Mouse (Mus musculus) heart, adult 2 months (tissue): ENCODE measurements around the gene Ptprn2. TPM values are rescaled to one million over a fixed set of nuclear protein-coding genes. Genes with fewer than 3 reads are reported as not detected.

Source experiments
- DNase-seq, 2 experiments: peaks; one replicate each; pipeline ENCODE4 v3.0.0; 2021
- H3K27ac ChIP-seq: fragments of 200-600 bp; 2 replicates; pipeline ENCODE4 v1.8.1; 2022
- H3K27me3 ChIP-seq: fragments of 200-500 bp; 2 replicates; pipeline ENCODE4 v1.6.1; 2012; ENCODE audit warnings: mild to moderate bottlenecking, low read length, inconsistent platforms, mixed read lengths; ENCODE audit not compliant: control insufficient read depth, insufficient read depth
- H3K36me3 ChIP-seq: fragments of 200-500 bp; 2 replicates; pipeline ENCODE4 v1.6.1; 2012; ENCODE audit warnings: low read length, inconsistent platforms; ENCODE audit not compliant: control insufficient read depth, insufficient read depth
- H3K4me1 ChIP-seq: fragments of 200-500 bp; 2 replicates; pipeline ENCODE4 v1.6.1; 2011; ENCODE audit warnings: low read length; ENCODE audit not compliant: control insufficient read depth, insufficient read depth
- H3K4me3 ChIP-seq: fragments of 200-600 bp; 2 replicates; pipeline ENCODE4 v1.8.1; 2022
- H3K79me2 ChIP-seq: fragments of 200-500 bp; replicated peaks from 2 replicates; pipeline ENCODE4 v1.6.1; 2012; ENCODE audit warnings: mild to moderate bottlenecking, inconsistent platforms, low read length, moderate library complexity, mixed read lengths; ENCODE audit not compliant: control insufficient read depth, insufficient read depth
- H3K9ac ChIP-seq: fragments of 200-500 bp; 2 replicates; pipeline ENCODE4 v1.6.1; 2012; ENCODE audit warnings: low read depth, mild to moderate bottlenecking, control low read depth, inconsistent platforms, low read length, mixed read lengths
- CTCF ChIP-seq: fragments of 200-600 bp; IDR thresholded peaks from 2 replicates; pipeline ENCODE4 v1.8.1; 2022; ENCODE audit warnings: antibody characterized with exemption, mild to moderate bottlenecking, moderate library complexity
- EP300 ChIP-seq: fragments of 200-500 bp; IDR thresholded peaks from 2 replicates; pipeline ENCODE4 v1.6.1; 2011; ENCODE audit warnings: low read depth, low read length, control low read depth; ENCODE audit not compliant: insufficient read depth
- POLR2A ChIP-seq: fragments of 200-500 bp; IDR thresholded peaks from 2 replicates; pipeline ENCODE4 v1.6.1; 2011; ENCODE audit warnings: mild to moderate bottlenecking, low read depth, low read length, control low read depth; ENCODE audit not compliant: insufficient read depth
- WGBS: fragments of 180-500 bp; shearing (Covaris S2); methylation state at CpG from one replicate; pipeline ENCODE4 v1.1.7; 2018; 5-methylcytosine and 5-hydroxymethylcytosine counted together
- intact Hi-C: fragments of 180-260 bp; cut with DNase I; formaldehyde crosslinking; loops from one replicate; pipeline ENCODE4 v1.15.1; 2025
- polyA plus RNA-seq: library from polyadenylated mRNA; depleted of rRNA; stranded (reverse); fragments of >200 nt; gene quantifications from 2 replicates; pipeline ENCODE4 v1.2.3, GENCODE M21; 2012
- total RNA-seq, 2 experiments: library from RNA; stranded (reverse); gene quantifications; 2 replicates each; pipeline ENCODE4 v1.2.3; 2021

The Ptprn2 gene
- total and polyA plus RNA-seq, 3 experiments, result 0.21 to 0.23 TPM; not detected in 1

DNA sequence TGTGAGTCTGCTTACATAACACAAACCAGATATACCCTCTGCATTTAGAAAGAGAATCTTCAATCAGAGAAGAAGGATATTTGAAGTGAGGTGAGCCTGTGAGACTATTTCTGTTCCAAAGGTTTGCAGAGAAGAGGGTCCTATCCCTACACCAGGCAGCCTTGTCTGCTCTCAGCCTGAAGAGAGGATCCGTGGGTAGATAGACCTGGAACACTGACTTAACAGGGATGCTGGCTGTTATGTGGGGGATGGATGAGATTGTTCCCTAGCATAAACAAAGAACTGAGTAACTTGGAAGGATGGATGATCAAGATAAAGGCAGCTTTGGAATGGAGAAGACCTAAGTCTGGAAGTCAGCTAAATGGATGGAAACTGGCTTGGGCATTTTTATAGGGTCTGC lies 294.9 kb downstream of the Ptprn2 start:
- H3K79me2 ChIP-seq, result no peaks in the 10 kb centered on the region
- TF ChIP-seq CTCF (no peak), EP300 (no peak), POLR2A (no peak)
- H3K4me3 ChIP-seq, result no peak overlapping the region
- no peaks in the 10 kb centered on the region for H3K4me1 ChIP-seq
- H3K36me3 ChIP-seq, result no peaks in the 10 kb centered on the region
- no peak for DNase-seq
- no peak overlapping the region for H3K27ac ChIP-seq
- intact Hi-C loops, result no loop called here
- no peak overlapping the region for H3K9ac ChIP-seq
- H3K27me3 ChIP-seq, result no peaks in the 10 kb centered on the region
- 91% methylated on average over 1 of the region's 1 CpGs for WGBS

DNA sequence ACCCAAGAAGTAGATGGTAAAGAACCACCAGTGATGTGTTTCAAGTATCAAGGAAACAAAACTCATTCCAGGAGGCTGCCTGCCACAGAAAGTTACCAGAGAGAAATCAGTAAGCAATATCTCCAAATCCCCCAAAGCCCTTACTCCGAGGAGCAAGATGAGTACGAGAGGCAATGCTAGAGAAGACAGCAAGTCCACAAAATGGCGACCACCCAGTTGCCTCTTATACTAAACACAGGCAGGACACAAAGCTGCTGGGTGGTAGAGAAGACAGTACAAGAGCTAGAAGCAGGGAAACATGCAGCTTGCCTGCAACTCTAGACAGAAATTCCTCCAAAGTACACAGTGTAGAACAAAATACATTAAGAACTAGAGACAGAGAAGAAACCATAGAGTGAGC lies 300.2 kb downstream of the Ptprn2 start:
- H3K27me3 ChIP-seq, result no peaks in the 10 kb centered on the region
- H3K79me2 ChIP-seq, result no peaks in the 10 kb centered on the region
- WGBS, result 87% methylated on average over 3 of the region's 3 CpGs
- TF ChIP-seq POLR2A (no peak), EP300 (no peak), CTCF (no peak)
- H3K9ac ChIP-seq, result no peak overlapping the region
- H3K27ac ChIP-seq, result no peak overlapping the region
- no peak overlapping the region for H3K4me3 ChIP-seq
- no peak for DNase-seq
- intact Hi-C loops, result no loop called here
- H3K4me1 ChIP-seq, result no peaks in the 10 kb centered on the region
- H3K36me3 ChIP-seq, result no peaks in the 10 kb centered on the region

- no peaks in the 10 kb centered on the region for H3K4me1 ChIP-seq
- TF ChIP-seq POLR2A, result no peak
- no peak for TF ChIP-seq EP300
- TF ChIP-seq CTCF, result no peak
- H3K4me3 ChIP-seq, result no peak overlapping the region
- no peak overlapping the region for H3K27ac ChIP-seq
- H3K27me3 ChIP-seq, result no peaks in the 10 kb centered on the region
- DNase-seq, result no peak
- 65% methylated on average over 3 of the region's 3 CpGs for WGBS
- H3K36me3 ChIP-seq, result no peaks in the 10 kb centered on the region
- H3K79me2 ChIP-seq, result no peaks in the 10 kb centered on the region
- intact Hi-C loops, result no loop called here
- H3K9ac ChIP-seq, result no peak overlapping the region
Measured at GRCm38 (mm10) chr12:116788346-116788745, 302.8 kb downstream of the Ptprn2 start.

DNA sequence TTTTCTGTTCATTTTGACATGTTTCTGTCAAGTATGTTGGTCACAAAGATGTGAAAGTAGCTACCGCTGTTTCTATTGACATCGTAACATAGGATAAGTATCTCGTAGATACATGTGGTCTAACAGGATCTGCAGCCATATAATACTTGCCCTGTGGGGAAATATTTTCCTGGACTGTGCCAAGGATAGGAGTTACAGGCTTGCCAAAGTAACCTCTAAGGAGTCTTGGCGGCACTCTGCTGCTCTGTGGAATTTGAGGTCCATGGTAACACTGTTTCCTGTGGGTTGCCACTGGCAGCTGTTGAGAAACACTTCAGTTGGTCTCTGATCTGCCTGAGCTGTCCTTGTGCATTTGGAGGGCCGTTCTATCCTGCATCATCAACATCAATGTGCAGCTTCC lies 317.8 kb downstream of the Ptprn2 start:
- intact Hi-C loops, result no loop called here
- no peak for DNase-seq
- Histone ChIP-seq H3K9ac (no peak overlapping the region), H3K27ac (no peak overlapping the region), H3K4me3 (no peak overlapping the region), H3K36me3 (no peaks in the 10 kb centered on the region), H3K27me3 (no peaks in the 10 kb centered on the region), H3K4me1 (no peaks in the 10 kb centered on the region), H3K79me2 (no peaks in the 10 kb centered on the region)
- 74% methylated on average over 5 of the region's 5 CpGs for WGBS
- no peak for TF ChIP-seq POLR2A
- TF ChIP-seq CTCF, result no peak
- no peak for TF ChIP-seq EP300

DNA sequence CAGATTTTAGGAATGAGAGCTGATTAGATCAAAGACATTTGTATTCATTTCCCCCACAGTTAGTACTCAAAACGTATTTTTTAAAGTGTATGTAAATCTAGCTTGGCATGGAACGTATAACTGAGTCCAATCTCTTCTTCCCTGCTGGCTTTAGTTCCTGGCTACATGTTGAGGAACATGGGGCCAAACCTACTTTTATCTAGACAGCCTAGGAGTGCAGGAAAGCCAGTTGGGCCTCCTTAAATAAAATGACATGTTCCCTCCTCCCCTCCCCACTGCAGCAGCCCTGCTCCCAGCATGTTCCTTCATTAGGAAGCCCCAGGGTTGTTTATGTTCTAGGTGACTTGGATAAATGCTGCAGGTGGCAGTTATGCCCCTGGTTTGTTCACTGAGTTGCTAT lies 319.2 kb downstream of the Ptprn2 start:
- no peaks in the 10 kb centered on the region for H3K27me3 ChIP-seq
- no peak overlapping the region for H3K4me3 ChIP-seq
- no peaks in the 10 kb centered on the region for H3K36me3 ChIP-seq
- no peak overlapping the region for H3K9ac ChIP-seq
- H3K27ac ChIP-seq, result no peak overlapping the region
- intact Hi-C loops, result no loop called here
- no peaks in the 10 kb centered on the region for H3K79me2 ChIP-seq
- 41% methylated on average over 2 of the region's 2 CpGs for WGBS
- TF ChIP-seq EP300 (no peak), POLR2A (no peak), CTCF (no peak)
- no peak for DNase-seq
- H3K4me1 ChIP-seq, result no peaks in the 10 kb centered on the region

DNA sequence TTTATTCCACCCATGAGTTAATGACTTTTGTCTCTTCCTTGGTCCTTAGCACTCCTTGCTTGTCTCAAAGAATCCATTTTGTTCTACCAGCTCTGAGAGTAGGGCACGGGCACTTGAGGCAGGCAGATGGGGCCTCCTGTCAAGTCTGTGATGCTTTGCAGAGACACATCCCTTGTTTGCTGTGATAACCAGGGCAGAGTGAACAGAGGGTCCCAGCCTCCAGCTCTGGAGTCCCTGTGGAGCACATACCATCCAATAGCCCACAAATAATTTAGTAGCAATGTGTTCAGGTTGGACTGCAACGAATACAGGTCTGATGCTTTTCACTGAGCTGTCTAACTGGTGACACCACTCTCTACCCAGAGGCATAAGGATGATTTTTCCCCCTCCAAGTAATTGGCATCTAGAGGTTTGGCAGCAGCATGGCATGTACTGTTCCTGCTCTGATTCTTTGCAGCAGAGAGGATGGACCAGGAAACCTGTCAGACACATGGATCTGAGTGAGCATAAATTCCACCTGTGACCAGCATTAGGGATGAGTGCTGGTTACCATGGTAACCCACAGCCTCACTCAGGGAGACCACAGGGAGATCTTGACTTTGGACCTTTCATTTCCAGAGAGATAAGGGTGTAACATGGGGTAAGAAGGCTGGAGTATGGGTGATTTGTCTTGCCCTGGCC lies 319.7 kb downstream of the Ptprn2 start:
- no peak for TF ChIP-seq EP300
- no peaks in the 10 kb centered on the region for H3K4me1 ChIP-seq
- H3K27ac ChIP-seq, result no peak overlapping the region
- H3K79me2 ChIP-seq, result no peaks in the 10 kb centered on the region
- H3K9ac ChIP-seq, result no peak overlapping the region
- intact Hi-C loops, result no loop called here
- DNase-seq, result no peak
- no peaks in the 10 kb centered on the region for H3K36me3 ChIP-seq
- WGBS, result 38% methylated on average over 2 of the region's 2 CpGs
- no peaks in the 10 kb centered on the region for H3K27me3 ChIP-seq
- H3K4me3 ChIP-seq, result no peak overlapping the region
